Mouse (Mus musculus) testis, adult 2 months (tissue): ENCODE data around the gene Gm5142.

Experiments
- CTCF ChIP-seq: fragments of 200-500 bp; IDR thresholded peaks from 2 replicates; pipeline ENCODE4 v1.5.1; 2012; ENCODE audit warnings: low read depth, mild to moderate bottlenecking, inconsistent platforms, low read length, moderate library complexity; ENCODE audit not compliant: control insufficient read depth, insufficient read depth, insufficient replicate concordance
- POLR2A ChIP-seq: fragments of 200-500 bp; IDR thresholded peaks from 2 replicates; pipeline ENCODE4 v1.6.1; 2012; ENCODE audit warnings: low read depth, mild to moderate bottlenecking, inconsistent platforms, low read length, moderate library complexity; ENCODE audit not compliant: control insufficient read depth

GRCm38 (mm10) chr14:59157016-59157698, 21.4 kb downstream of the Gm5142 start:
- no peak for TF ChIP-seq CTCF
- TF ChIP-seq POLR2A: no peak
